Mouse (Mus musculus) liver, embryonic 11.5 days (tissue): Measurements from ENCODE around the gene Akap8l. TPM values are rescaled to one million over a fixed set of nuclear protein-coding genes. Genes with fewer than 3 reads are reported as not detected.

Experiments used
- ATAC-seq: fragments of 200-750 bp; cut with Nextera tagmentation; replicated peaks from 2 replicates; pipeline ENCODE4 v1.8.0; 2017; ENCODE audit warnings: moderate number of reproducible peaks, mild to moderate bottlenecking, moderate TSS enrichment, moderate library complexity; ENCODE audit not compliant: low FRiP score
- DNase-seq: peaks from one replicate; pipeline ENCODE4 v3.0.0-alpha.2; 2017; ENCODE audit warnings: low spot score
- H3K27ac ChIP-seq: fragments of 300-500 bp; sonication (generic); 2 replicates; pipeline ENCODE4 v1.5.1; 2014; ENCODE audit warnings: mild to moderate bottlenecking, low read depth, low read length, control low read depth
- H3K27me3 ChIP-seq: fragments of 300-500 bp; sonication (generic); replicated peaks from 2 replicates; pipeline ENCODE4 v1.6.1; 2014; ENCODE audit warnings: low read length, mixed read lengths; ENCODE audit not compliant: control insufficient read depth, insufficient read depth
- H3K36me3 ChIP-seq: fragments of 300-500 bp; sonication (generic); 2 replicates; pipeline ENCODE4 v1.6.1; 2014; ENCODE audit warnings: mild to moderate bottlenecking, low read length, moderate library complexity, mixed read lengths; ENCODE audit not compliant: control insufficient read depth, insufficient read depth
- H3K4me1 ChIP-seq: fragments of 300-500 bp; sonication (generic); replicated peaks from 2 replicates; pipeline ENCODE4 v1.6.1; 2014; ENCODE audit warnings: low read length, mixed read lengths; ENCODE audit not compliant: control insufficient read depth, insufficient read depth
- H3K4me2 ChIP-seq: fragments of 300-500 bp; sonication (generic); 2 replicates; pipeline ENCODE4 v1.6.1; 2014; ENCODE audit warnings: mild to moderate bottlenecking, control low read depth, moderate library complexity
- H3K4me3 ChIP-seq: fragments of 300-500 bp; sonication (generic); 2 replicates; pipeline ENCODE4 v1.5.1; 2014; ENCODE audit warnings: low read depth, low read length, control low read depth
- H3K9ac ChIP-seq: fragments of 300-500 bp; sonication (generic); 2 replicates; pipeline ENCODE4 v1.6.1; 2014; ENCODE audit warnings: low read depth, low read length, control low read depth
- H3K9me3 ChIP-seq: fragments of 300-500 bp; sonication (generic); 2 replicates; pipeline ENCODE4 v1.6.1; 2016; ENCODE audit warnings: low read length, inconsistent platforms, mixed read lengths; ENCODE audit not compliant: control insufficient read depth
- WGBS: fragments of 180-500 bp; shearing (Covaris S2); extraction: QIAGEN DNeasy Blood & Tissue Kit; methylation state at CpG from one replicate; pipeline ENCODE4 v1.1.7; 2014; 5-methylcytosine and 5-hydroxymethylcytosine counted together
- polyA plus RNA-seq: library from polyadenylated mRNA; unstranded; fragments of >200 nt; fragmentation: Nextera tagmentation; extraction: Ambion mirVana; gene quantifications from 2 replicates; pipeline ENCODE4 v1.2.1, GENCODE M21; 2014

Gene Akap8l
- polyA plus RNA-seq, 1 experiment from 2014 or later: 74.3 TPM

DNA sequence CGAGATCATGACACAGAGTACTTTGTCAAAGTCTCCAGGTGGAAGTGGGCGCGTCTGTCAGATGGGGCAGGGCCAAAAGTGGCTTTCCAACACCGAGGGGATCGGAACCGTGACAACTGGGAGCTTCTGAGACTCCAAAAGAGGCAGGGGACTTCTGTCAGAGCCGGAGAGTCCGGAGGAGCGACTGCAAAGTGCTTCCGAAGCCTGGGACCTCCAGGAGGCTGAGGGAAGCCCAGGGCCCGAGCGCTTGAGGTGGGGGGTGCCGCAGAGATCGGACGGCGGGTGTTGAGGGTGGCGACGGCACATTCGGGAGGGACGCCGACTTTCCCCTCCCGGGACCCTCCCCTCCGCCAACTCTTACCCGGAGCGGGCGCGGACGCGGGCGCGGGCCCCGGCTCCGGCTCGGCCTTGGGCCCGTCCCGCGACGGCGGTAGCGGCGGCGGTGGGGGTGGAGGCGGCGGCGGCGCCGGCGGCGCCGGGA lies 13.5 kb upstream of the Akap8l start:
- Histone ChIP-seq H3K36me3 (peaks cover 30% of the 10 kb centered on the region), H3K9me3 (no peaks in the 10 kb centered on the region), H3K27ac (peak overlapping the region; percentile 81), H3K4me1 (peaks cover 29% of the 10 kb centered on the region), H3K27me3 (no peaks in the 10 kb centered on the region), H3K9ac (peak overlapping the region; percentile 96), H3K4me3 (peak overlapping the region; percentile 96), H3K4me2 (peak overlapping the region; percentile 92)
- WGBS: under 1% methylated on average over 49 of the region's 50 CpGs
- peak; percentile 47 for DNase-seq
- ATAC-seq: peak; percentile 35

DNA sequence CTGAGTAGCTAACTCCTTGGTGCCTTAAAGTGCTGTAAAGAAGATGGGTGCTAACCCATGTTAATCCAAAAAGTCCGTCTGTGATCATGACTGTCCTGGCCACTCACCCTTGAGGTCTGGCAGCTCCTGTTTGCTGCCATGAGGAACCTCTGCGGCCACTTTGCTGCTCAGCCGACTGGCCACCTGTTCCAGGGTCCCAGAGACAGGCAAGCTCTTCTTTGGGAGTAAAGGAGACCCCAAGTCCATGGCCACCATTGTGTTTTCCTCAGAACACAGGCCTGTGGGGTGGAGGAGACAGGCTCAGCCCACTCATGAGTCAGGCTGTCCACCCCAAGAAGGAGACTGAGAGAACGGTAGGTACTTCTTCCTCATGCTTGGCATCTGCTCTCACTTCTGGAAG lies 12.3 kb upstream of the Akap8l start:
- peaks cover 38% of the 10 kb centered on the region for H3K36me3 ChIP-seq
- no peaks in the 10 kb centered on the region for H3K9me3 ChIP-seq
- no peak overlapping the region for H3K27ac ChIP-seq
- H3K4me2 ChIP-seq: peak overlapping the region; percentile 92
- WGBS: 78% methylated on average over 4 of the region's 4 CpGs
- ATAC-seq: no peak
- H3K9ac ChIP-seq: peak overlapping the region; percentile 36
- peak overlapping the region; percentile 96 for H3K4me3 ChIP-seq
- H3K4me1 ChIP-seq: peaks cover 25% of the 10 kb centered on the region
- no peaks in the 10 kb centered on the region for H3K27me3 ChIP-seq
- no peak for DNase-seq

DNA sequence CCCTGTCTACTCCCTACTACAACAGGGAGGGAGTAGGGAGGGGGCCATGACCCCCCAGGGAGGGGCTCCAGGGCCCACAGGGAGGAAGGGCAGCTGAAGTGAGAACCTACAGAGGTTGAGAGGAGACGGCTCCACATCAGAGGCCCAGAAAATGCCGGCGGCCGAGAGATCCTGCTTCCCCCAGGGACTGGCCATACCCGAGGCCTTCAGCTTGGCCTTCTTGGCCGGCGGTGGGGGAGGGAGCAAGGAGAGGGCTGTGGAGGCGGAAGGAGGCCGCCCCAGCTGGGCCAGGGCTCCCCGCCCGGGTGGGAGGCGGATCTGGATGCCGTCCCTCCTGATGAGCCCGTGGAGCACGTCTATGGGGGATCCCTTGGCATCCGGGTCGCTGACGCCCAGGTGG lies 9.5 kb upstream of the Akap8l start:
- no peak for DNase-seq
- H3K4me3 ChIP-seq: no peak overlapping the region
- H3K27me3 ChIP-seq: no peaks in the 10 kb centered on the region
- ATAC-seq: no peak
- no peak overlapping the region for H3K9ac ChIP-seq
- H3K36me3 ChIP-seq: peaks cover 63% of the 10 kb centered on the region
- WGBS: 91% methylated on average over 16 of the region's 18 CpGs
- H3K4me2 ChIP-seq: no peak overlapping the region
- no peaks in the 10 kb centered on the region for H3K9me3 ChIP-seq
- H3K27ac ChIP-seq: no peak overlapping the region
- peaks cover 18% of the 10 kb centered on the region for H3K4me1 ChIP-seq

DNA sequence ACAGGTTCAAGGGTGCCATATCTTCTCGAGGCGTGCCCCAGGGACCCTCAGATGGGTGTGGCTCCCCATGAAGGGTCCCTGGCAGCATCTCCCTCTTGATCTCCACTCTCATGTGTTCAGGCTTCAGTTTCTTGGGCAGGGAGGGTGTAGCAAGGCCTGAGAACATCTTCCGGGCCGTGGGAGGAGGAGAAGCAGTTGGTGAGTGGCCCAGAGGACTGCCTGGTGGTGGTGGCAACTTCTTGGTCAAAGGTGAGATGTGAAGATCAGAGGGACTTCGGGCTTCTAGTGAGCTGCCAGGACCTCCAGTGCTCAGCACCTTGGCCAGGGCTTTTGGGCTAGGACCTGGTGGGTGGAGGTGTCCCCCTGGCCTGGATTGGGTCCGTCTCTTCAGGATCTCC lies 8.5 kb upstream of the Akap8l start:
- no peaks in the 10 kb centered on the region for H3K9me3 ChIP-seq
- H3K36me3 ChIP-seq: peaks cover 69% of the 10 kb centered on the region
- 92% methylated on average over 6 of the region's 6 CpGs for WGBS

DNA sequence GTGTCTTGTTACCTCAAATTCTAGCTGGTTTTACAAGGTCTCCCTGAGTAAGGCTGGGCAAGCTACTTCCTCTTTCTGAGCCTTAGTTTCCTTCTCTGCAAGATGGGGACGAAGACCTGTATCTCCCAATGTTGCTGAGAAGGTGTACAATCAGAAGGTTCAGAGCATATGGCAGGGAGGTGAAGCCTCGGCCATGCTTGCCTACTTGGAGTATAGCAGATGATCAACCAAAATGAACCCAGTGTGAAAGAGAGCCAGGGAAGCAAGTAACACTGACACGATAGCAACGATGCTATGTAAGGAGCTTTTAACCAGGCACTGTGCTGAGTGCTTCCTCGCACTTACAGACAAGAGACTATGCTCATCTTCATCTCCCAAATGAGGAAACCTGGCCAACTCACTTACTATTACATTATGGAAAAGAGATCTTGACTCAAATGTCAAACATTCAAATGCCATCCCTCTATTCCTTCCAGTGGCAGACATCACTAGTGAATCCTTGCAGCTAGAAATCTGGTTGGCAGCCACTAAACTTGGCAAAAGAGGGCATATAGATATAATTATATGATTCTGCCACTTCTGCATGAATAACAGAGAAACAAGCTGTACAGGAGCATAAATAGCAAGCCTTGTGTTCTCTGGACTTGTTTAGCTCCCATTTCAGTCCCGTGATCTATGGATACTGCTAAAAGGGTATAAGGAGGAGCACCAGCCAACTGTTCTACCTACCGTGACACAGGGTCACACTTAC lies 8.0 kb upstream of the Akap8l start:
- Histone ChIP-seq H3K4me2 (no peak overlapping the region), H3K9me3 (no peaks in the 10 kb centered on the region), H3K4me1 (peaks cover 11% of the 10 kb centered on the region), H3K4me3 (no peak overlapping the region), H3K27me3 (no peaks in the 10 kb centered on the region), H3K9ac (no peak overlapping the region), H3K27ac (no peak overlapping the region), H3K36me3 (peaks cover 69% of the 10 kb centered on the region)
- 88% methylated on average over 7 of the region's 7 CpGs for WGBS
- no peak for ATAC-seq
- DNase-seq: no peak

More for the DNA sequence above, 8.5 kb upstream of the Akap8l start:
- H3K4me1 ChIP-seq: peaks cover 14% of the 10 kb centered on the region
- no peak for DNase-seq
- no peak overlapping the region for H3K9ac ChIP-seq
- H3K27ac ChIP-seq: no peak overlapping the region
- no peak overlapping the region for H3K4me3 ChIP-seq
- H3K4me2 ChIP-seq: no peak overlapping the region
- no peaks in the 10 kb centered on the region for H3K27me3 ChIP-seq
- ATAC-seq: no peak

DNA sequence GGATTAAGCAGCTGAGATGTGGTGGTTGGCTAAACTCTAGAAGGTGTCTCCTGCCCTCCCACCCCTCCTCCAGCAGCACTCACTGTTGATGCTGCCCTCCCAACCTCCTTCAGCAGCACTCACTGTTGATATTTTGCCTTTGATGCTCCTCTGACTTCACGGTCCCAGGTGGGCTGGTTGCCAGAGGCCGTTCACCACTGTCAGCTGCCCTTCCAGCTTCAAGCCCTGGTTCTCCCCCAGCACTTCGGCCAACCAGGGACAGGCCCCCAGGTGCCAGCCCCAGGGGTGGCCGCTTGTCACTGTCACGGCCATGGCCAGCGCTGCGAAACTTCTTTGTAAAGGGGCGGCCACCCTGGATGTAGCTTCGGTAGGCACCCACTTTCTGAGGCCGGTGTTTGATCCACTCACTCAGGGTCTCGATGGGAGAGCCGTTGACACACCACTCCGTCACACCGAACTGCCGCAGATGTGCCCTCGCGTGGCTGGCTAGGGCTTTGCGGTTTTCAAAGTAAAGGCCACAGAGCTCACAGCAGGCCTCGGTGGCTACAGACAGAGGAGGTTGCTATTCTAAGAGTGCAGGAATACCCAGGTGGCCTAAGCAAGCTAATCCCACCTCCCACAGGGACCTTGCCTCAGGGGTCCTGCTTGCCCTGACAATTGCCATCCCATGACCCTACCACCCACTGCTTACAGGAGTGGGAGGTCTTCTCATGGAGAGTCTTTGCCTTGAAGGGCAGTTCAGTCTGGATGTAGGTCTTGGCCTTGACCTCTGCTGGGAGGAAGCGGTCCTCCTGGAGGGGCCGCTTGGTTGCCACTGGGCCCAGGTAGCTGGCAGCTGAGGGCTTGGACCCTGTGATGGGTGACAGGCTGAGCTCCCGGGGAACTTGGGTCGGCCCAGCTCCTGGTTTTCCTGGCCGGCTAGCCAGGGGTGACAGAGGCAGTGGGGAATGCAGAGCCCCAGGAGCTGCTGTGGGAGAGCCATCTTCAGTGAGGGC lies 6.7 kb upstream of the Akap8l start:
- H3K4me3 ChIP-seq: no peak overlapping the region

DNA sequence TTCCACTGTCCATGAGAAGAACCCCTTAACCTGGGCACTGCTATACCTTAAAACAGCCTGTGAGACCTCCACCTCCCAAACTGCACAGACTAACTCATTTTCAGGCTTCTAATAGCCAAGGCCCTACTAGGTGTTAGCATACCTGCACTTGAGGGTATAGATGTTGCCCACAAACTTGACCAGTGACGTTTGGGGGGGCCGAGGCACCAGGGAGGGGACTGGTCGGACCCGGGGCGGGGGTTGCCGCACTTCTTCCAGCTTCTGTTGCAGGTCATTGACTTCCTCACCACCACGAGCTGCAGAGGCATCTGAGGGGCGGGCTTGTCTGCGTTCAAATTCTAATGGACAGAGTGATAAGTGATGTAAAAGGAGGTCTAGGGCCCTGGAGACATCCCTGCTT lies 5.9 kb upstream of the Akap8l start:
- DNase-seq: no peak
- 85% methylated on average over 9 of the region's 9 CpGs for WGBS

More for the DNA sequence above, 6.7 kb upstream of the Akap8l start:
- DNase-seq (no peak), ATAC-seq (no peak)
- no peak overlapping the region for H3K27ac ChIP-seq
- WGBS: 90% methylated on average over 24 of the region's 24 CpGs
- H3K4me2 ChIP-seq: no peak overlapping the region
- no peaks in the 10 kb centered on the region for H3K27me3 ChIP-seq
- peaks cover 66% of the 10 kb centered on the region for H3K36me3 ChIP-seq
- no peaks in the 10 kb centered on the region for H3K9me3 ChIP-seq
- no peak overlapping the region for H3K9ac ChIP-seq
- H3K4me1 ChIP-seq: no peaks in the 10 kb centered on the region

DNA sequence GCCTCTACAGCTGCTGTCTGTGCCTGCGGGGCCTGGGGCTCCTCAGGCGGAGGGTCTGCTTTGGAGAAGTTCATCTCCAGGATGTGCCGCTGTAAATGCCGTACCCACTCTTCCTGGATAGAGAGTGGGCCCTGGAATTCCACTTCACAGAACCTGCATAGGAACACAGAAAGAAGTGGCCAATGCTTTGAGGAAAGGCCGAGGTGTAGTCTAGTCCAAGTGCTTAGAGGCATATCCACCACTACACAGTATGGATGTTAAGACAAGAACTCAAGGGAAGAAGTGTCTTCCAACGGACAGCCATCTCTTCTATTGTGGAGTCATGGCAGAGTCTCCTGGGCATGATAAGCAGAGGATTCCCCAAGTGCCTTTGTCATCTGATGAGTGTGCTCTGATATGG lies 4.6 kb upstream of the Akap8l start:
- DNase-seq: no peak
- WGBS: 93% methylated on average over 6 of the region's 6 CpGs
- no peaks in the 10 kb centered on the region for H3K9me3 ChIP-seq
- H3K36me3 ChIP-seq: peaks cover 51% of the 10 kb centered on the region
- ATAC-seq: no peak
- no peak overlapping the region for H3K4me3 ChIP-seq
- no peak overlapping the region for H3K9ac ChIP-seq
- peaks cover 5% of the 10 kb centered on the region; the same call in 1 of the 2 replicates for H3K4me1 ChIP-seq
- H3K27ac ChIP-seq: no peak overlapping the region; the same call in 1 of the 2 replicates
- no peak overlapping the region for H3K4me2 ChIP-seq
- no peaks in the 10 kb centered on the region for H3K27me3 ChIP-seq

More for the DNA sequence above, 5.9 kb upstream of the Akap8l start:
- no peaks in the 10 kb centered on the region for H3K27me3 ChIP-seq
- peaks cover 61% of the 10 kb centered on the region for H3K36me3 ChIP-seq
- H3K9ac ChIP-seq: no peak overlapping the region
- no peak overlapping the region for H3K4me3 ChIP-seq
- no peaks in the 10 kb centered on the region for H3K9me3 ChIP-seq
- peaks cover 3% of the 10 kb centered on the region; the same call in 1 of the 2 replicates for H3K4me1 ChIP-seq
- no peak overlapping the region for H3K4me2 ChIP-seq
- no peak for ATAC-seq
- H3K27ac ChIP-seq: no peak overlapping the region
